ENCODE assay signal across 15 mouse cellular contexts in the genomic region with DNA sequence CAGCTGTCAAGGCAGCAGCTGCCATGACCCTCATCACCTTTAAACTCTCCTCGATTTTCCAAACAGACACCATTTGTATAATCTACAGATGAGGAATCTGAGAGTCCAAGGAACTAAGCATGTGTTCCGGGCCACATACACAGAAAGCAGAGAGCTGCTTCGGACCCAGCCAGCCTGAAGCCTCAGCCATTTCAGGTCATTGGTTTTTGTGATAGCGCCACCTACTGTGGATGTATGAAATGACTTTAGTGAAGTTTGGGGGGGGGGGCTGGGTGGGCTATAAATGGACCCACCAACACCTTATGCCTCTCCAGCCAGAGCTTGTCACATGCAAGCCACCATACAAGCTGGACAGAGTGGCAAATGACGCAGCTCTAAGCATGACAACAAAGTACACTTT. TPM values are rescaled to one million over a fixed set of nuclear protein-coding genes. Genes with fewer than 3 reads are reported as not detected.
DNase-seq lines count a peak whose midpoint lies in the region; ATAC-seq and TF ChIP-seq lines count a peak whose summit lies in the region.
"Had no signal": no experiment of that assay in that cellular context is flagged by ENCODE, and none has a peak within 500 bp of the region (broad histone marks: within the 10 kb centered on the region; RNA-seq: fewer than 3 reads in every experiment).

No protein-coding gene starts in this region.

- WGBS in hindbrain, postnatal 0 days, result 45% methylated on average over 5 of the region's 5 CpGs
- 54% methylated on average over 5 of the region's 5 CpGs for WGBS in hindbrain, embryonic 16.5 days
- WGBS in midbrain, embryonic 14.5 days, result 44% methylated on average over 5 of the region's 5 CpGs
- 49% methylated on average over 5 of the region's 5 CpGs for WGBS in midbrain, embryonic 15.5 days
- WGBS in bone marrow, adult 2 months, result 30% methylated on average over 5 of the region's 5 CpGs
- 35% methylated on average over 5 of the region's 5 CpGs for WGBS in intestine, postnatal 0 days
- 53% methylated on average over 5 of the region's 5 CpGs for WGBS in hindbrain, embryonic 11.5 days

- no peak for ATAC-seq in hindbrain, postnatal 0 days
- no peak for ATAC-seq in hindbrain, embryonic 16.5 days
- no peak for ATAC-seq in midbrain, embryonic 14.5 days (ENCODE audit: low FRiP score, low TSS enrichment)
- no peak for ATAC-seq in midbrain, embryonic 15.5 days (replicated peaks)
- no peak for ATAC-seq in intestine, postnatal 0 days
- no peak for ATAC-seq in hindbrain, embryonic 11.5 days (ENCODE audit: low FRiP score)

- H3K9me3 ChIP-seq in hindbrain, postnatal 0 days (ENCODE audit: low read length), result no peaks in the 10 kb centered on the region
- H3K9me3 ChIP-seq in hindbrain, embryonic 16.5 days (ENCODE audit: control insufficient read depth, low read length), result no peaks in the 10 kb centered on the region
- no peaks in the 10 kb centered on the region for H3K9me3 ChIP-seq in midbrain, embryonic 14.5 days (ENCODE audit: control insufficient read depth, low read length)
- H3K9me3 ChIP-seq in midbrain, embryonic 15.5 days, result no peaks in the 10 kb centered on the region
- no peaks in the 10 kb centered on the region for H3K9me3 ChIP-seq in intestine, postnatal 0 days (ENCODE audit: control insufficient read depth)
- no peaks in the 10 kb centered on the region for H3K9me3 ChIP-seq in hindbrain, embryonic 11.5 days (ENCODE audit: control insufficient read depth, low read length)
- H3K9me3 ChIP-seq: heart, embryonic 12.5 days; liver, embryonic 13.5 days had no signal

- no peaks in the 10 kb centered on the region for H3K36me3 ChIP-seq in hindbrain, postnatal 0 days (ENCODE audit: insufficient read depth, low read length)
- H3K36me3 ChIP-seq in hindbrain, embryonic 16.5 days (ENCODE audit: control insufficient read depth, insufficient read depth, low read length), result no peaks in the 10 kb centered on the region
- no peaks in the 10 kb centered on the region for H3K36me3 ChIP-seq in midbrain, embryonic 14.5 days (ENCODE audit: control insufficient read depth, insufficient read depth, low read length)
- no peaks in the 10 kb centered on the region for H3K36me3 ChIP-seq in midbrain, embryonic 15.5 days (replicated peaks)
- no peaks in the 10 kb centered on the region for H3K36me3 ChIP-seq in intestine, postnatal 0 days (ENCODE audit: control insufficient read depth, insufficient read depth)
- H3K36me3 ChIP-seq in hindbrain, embryonic 11.5 days (ENCODE audit: control insufficient read depth, insufficient read depth, low read length), result no peaks in the 10 kb centered on the region
- H3K36me3 ChIP-seq: heart, embryonic 12.5 days; liver, embryonic 13.5 days had no signal

- no peaks in the 10 kb centered on the region for H3K27me3 ChIP-seq in hindbrain, postnatal 0 days (ENCODE audit: insufficient read depth, low read length)
- no peaks in the 10 kb centered on the region for H3K27me3 ChIP-seq in hindbrain, embryonic 16.5 days (replicated peaks; ENCODE audit: control insufficient read depth, insufficient read depth, low read length)
- H3K27me3 ChIP-seq in midbrain, embryonic 14.5 days (ENCODE audit: control insufficient read depth, insufficient read depth, low read length), result peaks cover 4% of the 10 kb centered on the region; the same call in 1 of the 2 replicates
- H3K27me3 ChIP-seq in midbrain, embryonic 15.5 days (replicated peaks), result peaks cover 23% of the 10 kb centered on the region; the same call in 1 of the 2 replicates
- H3K27me3 ChIP-seq in intestine, postnatal 0 days (replicated peaks; ENCODE audit: control insufficient read depth, insufficient read depth, low read length), result no peaks in the 10 kb centered on the region
- H3K27me3 ChIP-seq in hindbrain, embryonic 11.5 days (ENCODE audit: control insufficient read depth, insufficient read depth, low read length), result no peaks in the 10 kb centered on the region

- TF ChIP-seq POLR2A in bone marrow, adult 2 months (IDR thresholded peaks at IDR 0.05; ENCODE audit: borderline replicate concordance, control insufficient read depth, low read depth, low read length), result no peak

- DNase-seq in hindbrain, postnatal 0 days (ENCODE audit: low spot score), result peak; percentile 56
- peak; percentile 39 for DNase-seq in midbrain, embryonic 14.5 days
- DNase-seq in adrenal gland, adult 18-20 months (ENCODE audit: low spot score in 2 of 2), result no peak
- DNase-seq in hindbrain, embryonic 11.5 days (ENCODE audit: low spot score), result no peak
- DNase-seq: adrenal gland, postnatal 25 days; cerebellum, adult 8-10 months; kidney, adult 18-20 months; layer of hippocampus, postnatal 36 days; liver, embryonic 13.5 days; right cerebral cortex, postnatal 14 days had no signal

- H3K4me3 ChIP-seq in hindbrain, postnatal 0 days (ENCODE audit: low read length), result no peak overlapping the region
- H3K4me3 ChIP-seq in hindbrain, embryonic 16.5 days (ENCODE audit: low read length), result no peak overlapping the region
- no peak overlapping the region for H3K4me3 ChIP-seq in midbrain, embryonic 14.5 days (replicated peaks; ENCODE audit: low read depth, low read length)
- H3K4me3 ChIP-seq in midbrain, embryonic 15.5 days, result no peak overlapping the region
- H3K4me3 ChIP-seq in bone marrow, adult 2 months (replicated peaks; ENCODE audit: control insufficient read depth, low read depth, low read length), result no peak overlapping the region
- no peak overlapping the region for H3K4me3 ChIP-seq in intestine, postnatal 0 days (ENCODE audit: low read depth, low read length)
- H3K4me3 ChIP-seq in hindbrain, embryonic 11.5 days (ENCODE audit: low read depth, low read length), result no peak overlapping the region
- H3K4me3 ChIP-seq: heart, embryonic 12.5 days; liver, embryonic 13.5 days had no signal

- H3K4me2 ChIP-seq in hindbrain, postnatal 0 days (ENCODE audit: low read depth, low read length), result no peak overlapping the region
- H3K4me2 ChIP-seq in hindbrain, embryonic 16.5 days (ENCODE audit: low read length), result no peak overlapping the region
- H3K4me2 ChIP-seq in midbrain, embryonic 14.5 days (ENCODE audit: low read length), result no peak overlapping the region
- no peak overlapping the region for H3K4me2 ChIP-seq in midbrain, embryonic 15.5 days
- no peak overlapping the region for H3K4me2 ChIP-seq in intestine, postnatal 0 days (replicated peaks; ENCODE audit: low read depth)
- H3K4me2 ChIP-seq in hindbrain, embryonic 11.5 days (replicated peaks; ENCODE audit: low read depth, low read length), result no peak overlapping the region
- H3K4me2 ChIP-seq: heart, embryonic 12.5 days; liver, embryonic 13.5 days had no signal

- H3K9ac ChIP-seq in hindbrain, postnatal 0 days (replicated peaks; ENCODE audit: low read length), result no peak overlapping the region
- no peak overlapping the region for H3K9ac ChIP-seq in hindbrain, embryonic 16.5 days (ENCODE audit: low read depth, low read length)
- H3K9ac ChIP-seq in midbrain, embryonic 14.5 days (replicated peaks; ENCODE audit: low read length), result no peak overlapping the region
- no peak overlapping the region for H3K9ac ChIP-seq in midbrain, embryonic 15.5 days
- no peak overlapping the region for H3K9ac ChIP-seq in intestine, postnatal 0 days (ENCODE audit: low read depth, low read length)
- no peak overlapping the region for H3K9ac ChIP-seq in hindbrain, embryonic 11.5 days (ENCODE audit: low read depth, low read length)
- H3K9ac ChIP-seq: heart, embryonic 12.5 days; liver, embryonic 13.5 days had no signal

- TF ChIP-seq CTCF in hindbrain, postnatal 0 days (IDR thresholded peaks at IDR 0.05; ENCODE audit: low read depth), result peak; percentile 60
- TF ChIP-seq CTCF in bone marrow, adult 2 months (IDR thresholded peaks at IDR 0.05; ENCODE audit: control insufficient read depth, insufficient read depth, low read length), result 0 out of 2 replicates have a peak, but pooled peaks have one; percentile 10
- peak; percentile 61 for TF ChIP-seq CTCF in intestine, postnatal 0 days (IDR thresholded peaks at IDR 0.05; ENCODE audit: low read depth)

- no peak overlapping the region for H3K27ac ChIP-seq in hindbrain, postnatal 0 days
- H3K27ac ChIP-seq in hindbrain, embryonic 16.5 days (ENCODE audit: low read depth, low read length), result no peak overlapping the region
- H3K27ac ChIP-seq in midbrain, embryonic 14.5 days (replicated peaks; ENCODE audit: low read depth, low read length), result no peak overlapping the region
- no peak overlapping the region for H3K27ac ChIP-seq in midbrain, embryonic 15.5 days
- H3K27ac ChIP-seq in bone marrow, adult 2 months (ENCODE audit: control insufficient read depth, insufficient read depth, low read depth, low read length, poor library complexity), result no peak overlapping the region
- H3K27ac ChIP-seq in intestine, postnatal 0 days (ENCODE audit: low read depth, low read length), result no peak overlapping the region
- no peak overlapping the region for H3K27ac ChIP-seq in hindbrain, embryonic 11.5 days (ENCODE audit: low read depth, low read length)
- H3K27ac ChIP-seq: liver, embryonic 13.5 days had no signal

- no peaks in the 10 kb centered on the region for H3K4me1 ChIP-seq in hindbrain, postnatal 0 days (ENCODE audit: insufficient read depth, low read length)
- peaks cover 2% of the 10 kb centered on the region for H3K4me1 ChIP-seq in hindbrain, embryonic 16.5 days (ENCODE audit: control insufficient read depth, insufficient read depth, low read depth, low read length)
- 0 out of 2 replicates have a peak, but pooled peaks cover 8% of the 10 kb centered on the region for H3K4me1 ChIP-seq in midbrain, embryonic 14.5 days (ENCODE audit: control insufficient read depth, insufficient read depth, low read length)
- H3K4me1 ChIP-seq in midbrain, embryonic 15.5 days, result peaks cover 8% of the 10 kb centered on the region; the same call in 1 of the 2 replicates
- H3K4me1 ChIP-seq in bone marrow, adult 2 months (ENCODE audit: control insufficient read depth, insufficient read depth, low read length), result no peaks in the 10 kb centered on the region
- H3K4me1 ChIP-seq in intestine, postnatal 0 days (replicated peaks; ENCODE audit: control insufficient read depth, insufficient read depth, low read length), result no peaks in the 10 kb centered on the region
- no peaks in the 10 kb centered on the region for H3K4me1 ChIP-seq in hindbrain, embryonic 11.5 days (replicated peaks; ENCODE audit: control insufficient read depth, insufficient read depth, low read length)
- H3K4me1 ChIP-seq: liver, embryonic 13.5 days had no signal

RNA-seq across cellular contexts. Expression of a gene that starts 8.9 kb away (rescaled TPM):
- 24.1 and 25.1 TPM in 2 replicates for total RNA-seq in hindbrain, postnatal 0 days (2014; rRNA removed)
- 12.8 and 15.6 TPM in 2 replicates for polyA plus RNA-seq in hindbrain, postnatal 0 days (2015; fragmentation: Nextera tagmentation; extraction: Ambion mirVana)
- 13.7 and 20.0 TPM in 2 replicates for polyA plus RNA-seq in hindbrain, embryonic 16.5 days (2015; fragmentation: Nextera tagmentation; extraction: Ambion mirVana)
- polyA plus RNA-seq in midbrain, embryonic 14.5 days (2014; fragmentation: Nextera tagmentation; extraction: Ambion mirVana), result 3.1 and 13.2 TPM in 2 replicates
- polyA plus RNA-seq in midbrain, embryonic 15.5 days (2015; fragmentation: Nextera tagmentation; extraction: Ambion mirVana), result 14.3 and 17.2 TPM in 2 replicates
- polyA plus RNA-seq in bone marrow, adult 2 months (2011; ENCODE audit: insufficient read depth, insufficient read length, low replicate concordance, missing spikeins), result 0.55 TPM in 1 of 2 replicates, not detected in the other
- 37.6 and 41.1 TPM in 2 replicates for polyA plus RNA-seq in intestine, postnatal 0 days (2015; fragmentation: Nextera tagmentation; extraction: Ambion mirVana)
- 10 to 100 TPM; 33.4 to 55.2 TPM for total RNA-seq in adrenal gland, adult 18-20 months (2021)
- polyA plus RNA-seq in hindbrain, embryonic 11.5 days (2014; fragmentation: Nextera tagmentation; extraction: Ambion mirVana), result 16.6 and 17.9 TPM in 2 replicates

RNA-seq across cellular contexts. Expression of a gene that starts 28.4 kb away (rescaled TPM):
- total RNA-seq in hindbrain, postnatal 0 days (2014; rRNA removed), result 0.07 and 1.0 TPM in 2 replicates
- polyA plus RNA-seq in hindbrain, postnatal 0 days (2015; fragmentation: Nextera tagmentation; extraction: Ambion mirVana), result 0.86 and 0.96 TPM in 2 replicates
- 1.2 and 1.8 TPM in 2 replicates for polyA plus RNA-seq in hindbrain, embryonic 16.5 days (2015; fragmentation: Nextera tagmentation; extraction: Ambion mirVana)
- polyA plus RNA-seq in midbrain, embryonic 14.5 days (2014; fragmentation: Nextera tagmentation; extraction: Ambion mirVana), result 0.68 TPM in 1 of 2 replicates, not detected in the other
- polyA plus RNA-seq in midbrain, embryonic 15.5 days (2015; fragmentation: Nextera tagmentation; extraction: Ambion mirVana), result 1.4 TPM in 2 replicates
- polyA plus RNA-seq in bone marrow, adult 2 months (2011; ENCODE audit: insufficient read depth, insufficient read length, low replicate concordance, missing spikeins), result 0.70 TPM in 1 of 2 replicates, not detected in the other
- polyA plus RNA-seq in intestine, postnatal 0 days (2015; fragmentation: Nextera tagmentation; extraction: Ambion mirVana), result 0.04 TPM in 1 of 2 replicates, not detected in the other
- not detected for total RNA-seq in adrenal gland, adult 18-20 months (2021)
- 0.71 and 0.74 TPM in 2 replicates for polyA plus RNA-seq in hindbrain, embryonic 11.5 days (2014; fragmentation: Nextera tagmentation; extraction: Ambion mirVana)
- total RNA-seq: adrenal gland, postnatal 25 days; layer of hippocampus, postnatal 36 days had no signal

RNA-seq across cellular contexts. Expression of a gene that starts 50.9 kb away (rescaled TPM):
- total RNA-seq in hindbrain, postnatal 0 days (2014; rRNA removed), result 85.3 and 96.0 TPM in 2 replicates
- 112 and 116 TPM in 2 replicates for polyA plus RNA-seq in hindbrain, postnatal 0 days (2015; fragmentation: Nextera tagmentation; extraction: Ambion mirVana)
- 106 and 116 TPM in 2 replicates for polyA plus RNA-seq in hindbrain, embryonic 16.5 days (2015; fragmentation: Nextera tagmentation; extraction: Ambion mirVana)
- 115 and 127 TPM in 2 replicates for polyA plus RNA-seq in midbrain, embryonic 14.5 days (2014; fragmentation: Nextera tagmentation; extraction: Ambion mirVana)
- polyA plus RNA-seq in midbrain, embryonic 15.5 days (2015; fragmentation: Nextera tagmentation; extraction: Ambion mirVana), result 118 and 126 TPM in 2 replicates
- 55.2 and 61.5 TPM in 2 replicates for polyA plus RNA-seq in bone marrow, adult 2 months (2011; ENCODE audit: insufficient read depth, insufficient read length, low replicate concordance, missing spikeins)
- polyA plus RNA-seq in intestine, postnatal 0 days (2015; fragmentation: Nextera tagmentation; extraction: Ambion mirVana), result 62.8 and 63.5 TPM in 2 replicates
- 10 to 100 TPM; 54.5 to 67.4 TPM for total RNA-seq in adrenal gland, adult 18-20 months (2021)
- polyA plus RNA-seq in hindbrain, embryonic 11.5 days (2014; fragmentation: Nextera tagmentation; extraction: Ambion mirVana), result 134 TPM in 2 replicates

Comparison
In these comparisons a context has a peak if more than half of its experiments do, and no peak if none do; other contexts are left out.
1. DNase-seq: peak in hindbrain, postnatal 0 days (single experiment) and midbrain, embryonic 14.5 days (single experiment); none in adrenal gland, adult 18-20 months (0 of 2) and hindbrain, embryonic 11.5 days (single experiment).
2. CTCF ChIP-seq: peak in every context shown above with its lines; median percentile 61 in intestine, postnatal 0 days; 60 in hindbrain, postnatal 0 days; 10 in bone marrow, adult 2 months.